Mouse (Mus musculus): ENCODE results near the gene Gorasp1.
A peak's percentile ranks its signal among the peaks of the same experiment; 100 is the strongest.

- TF ChIP-seq POLR2A (IDR thresholded peaks at IDR 0.05; ENCODE audit: insufficient read length, low read depth) (no peak), MAX (IDR thresholded peaks at IDR 0.05; ENCODE audit: low read depth) (no peak), MYOG (IDR thresholded peaks at IDR 0.05; ENCODE audit: control insufficient read depth in 1 of 3, insufficient read depth in 1 of 3, insufficient read length in 2 of 3, low read depth in 2 of 3) (peak; percentile 56 to 95 (median 82)), CEBPB (IDR thresholded peaks at IDR 0.05; ENCODE audit: insufficient read depth, poor library complexity, severe bottlenecking) (no peak), USF1 (IDR thresholded peaks at IDR 0.05; ENCODE audit: low read depth) (no peak), POLR2AphosphoS2 (IDR thresholded peaks at IDR 0.05; ENCODE audit: insufficient read length, low read depth) (no peak), E2F4 (IDR thresholded peaks at IDR 0.05; ENCODE audit: insufficient read depth) (no peak), TCF3 (IDR thresholded peaks at IDR 0.05; ENCODE audit: insufficient read length, low read depth) (no peak), REST (IDR thresholded peaks at IDR 0.05; ENCODE audit: insufficient read depth, insufficient read length) (no peak), TCF12 (IDR thresholded peaks at IDR 0.05; ENCODE audit: insufficient read depth, poor library complexity, severe bottlenecking) (peak; percentile 50), SRF (IDR thresholded peaks at IDR 0.05; ENCODE audit: control insufficient read depth, insufficient read length, low read depth) (no peak)
Measured at GRCm38 (mm10) chr9:119941407-119941806, 4.0 kb upstream of the Gorasp1 start.
